Mouse (Mus musculus): ENCODE measurements around the gene Acvr1c.

Gene Acvr1c

GRCm38 (mm10) chr2:58289331-58289730 lies 68.4 kb downstream of the Acvr1c start:
- no peak for DNase-seq (ENCODE audit: low read depth, low spot score)

DNA sequence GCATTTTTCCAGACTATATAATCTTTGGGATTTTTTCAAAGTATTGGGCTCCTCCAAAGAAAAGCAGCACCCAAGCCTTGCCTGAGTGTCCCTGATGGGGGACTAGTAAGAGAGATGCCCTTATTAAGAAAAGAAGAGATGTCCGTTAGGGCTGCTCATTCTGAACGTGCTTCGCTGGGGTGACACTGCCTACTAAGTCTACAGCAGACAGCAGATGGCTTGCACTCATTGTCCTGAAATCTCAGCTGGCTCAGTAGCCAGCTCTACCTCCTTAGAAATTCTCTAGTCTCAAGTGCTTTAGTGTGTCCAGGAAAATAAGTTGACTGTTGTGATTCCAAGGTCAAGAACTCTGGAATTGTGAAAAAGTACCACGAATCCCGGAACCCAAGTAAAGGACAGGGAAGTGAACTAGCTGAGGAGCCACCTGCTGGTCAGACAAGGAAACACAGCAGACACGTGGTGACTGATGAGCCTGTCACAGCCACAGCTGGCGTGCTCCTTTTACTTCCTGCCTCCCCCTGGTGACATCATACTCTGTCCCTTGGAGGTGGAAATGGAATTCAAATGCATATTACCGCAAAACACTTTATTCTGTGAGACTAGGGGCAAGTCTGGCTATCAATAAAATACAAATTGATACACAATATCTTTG lies 75.3 kb downstream of the Acvr1c start:
- DNase-seq (ENCODE audit: low read depth, low spot score): peak; percentile 3

DNA sequence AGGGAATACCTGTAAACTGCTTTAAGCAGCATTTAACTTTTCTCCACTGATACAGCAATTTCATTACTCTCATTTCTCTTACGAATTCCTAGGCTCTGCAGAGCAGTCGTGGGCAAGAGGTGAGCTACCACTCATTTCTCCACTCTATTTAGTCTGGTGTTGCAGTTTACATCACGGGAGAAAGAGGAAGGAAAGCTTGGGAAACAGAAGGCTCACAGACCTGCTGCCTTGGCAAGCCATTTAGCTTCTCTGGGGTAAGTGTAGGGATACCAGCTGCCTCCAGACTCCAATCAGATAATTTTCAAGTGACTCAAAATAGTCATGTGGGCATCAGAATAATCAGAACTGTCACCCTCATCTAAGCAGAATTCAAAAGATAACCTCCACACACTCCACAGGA lies 76.6 kb downstream of the Acvr1c start:
- DNase-seq (ENCODE audit: low read depth, low spot score): no peak

DNA sequence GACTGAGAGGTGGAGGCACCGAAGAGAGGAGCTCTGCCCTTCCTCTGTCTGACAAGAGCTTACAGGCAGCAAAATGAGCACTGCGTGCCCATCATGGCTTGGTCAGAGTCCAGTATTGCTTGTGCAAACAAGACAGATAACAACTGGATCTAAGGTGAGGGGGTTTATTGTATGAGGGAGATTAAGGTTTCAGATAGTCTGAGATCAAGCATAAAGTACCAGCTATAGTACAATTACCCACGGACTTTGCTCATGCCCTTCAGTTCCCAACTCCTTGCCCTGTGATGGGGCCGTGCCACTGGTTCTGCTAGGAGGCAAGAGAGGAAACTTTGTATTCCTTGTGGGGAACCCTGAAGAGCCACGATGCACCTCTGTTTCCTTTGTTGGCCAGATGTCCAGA lies 78.5 kb downstream of the Acvr1c start:
- no peak for DNase-seq (ENCODE audit: low read depth, low spot score)

DNA sequence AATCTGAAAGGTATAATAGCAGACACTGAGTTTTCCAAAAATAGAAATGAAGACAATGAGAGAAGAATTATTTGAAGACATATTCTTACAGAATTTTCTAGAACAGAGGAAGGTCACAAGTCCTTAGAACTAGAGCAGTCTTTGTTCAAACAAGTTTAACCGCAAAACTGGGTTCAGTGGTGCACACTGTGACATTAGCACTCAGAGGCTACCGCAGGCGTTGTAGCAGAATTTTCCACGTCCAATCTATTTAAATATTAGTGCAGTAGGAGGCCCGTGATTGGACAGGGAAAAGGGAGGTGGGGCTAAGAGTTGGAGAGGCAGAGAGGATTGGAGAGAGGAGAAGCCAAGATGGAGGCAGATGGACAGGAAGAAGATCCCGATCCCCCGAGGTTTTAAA lies 81.2 kb downstream of the Acvr1c start:
- DNase-seq (ENCODE audit: low read depth, low spot score): no peak

GRCm38 (mm10) chr2:58240639-58241038 lies 117.1 kb downstream of the Acvr1c start:
- no peak for DNase-seq (ENCODE audit: low read depth, low spot score)

- DNase-seq (ENCODE audit: low read depth, low spot score): no peak
These were observed 120.2 kb downstream of the Acvr1c start for GRCm38 (mm10) chr2:58237487-58237886.
